Mouse (Mus musculus): ENCODE measurements around the gene Ptpn4.

DNA sequence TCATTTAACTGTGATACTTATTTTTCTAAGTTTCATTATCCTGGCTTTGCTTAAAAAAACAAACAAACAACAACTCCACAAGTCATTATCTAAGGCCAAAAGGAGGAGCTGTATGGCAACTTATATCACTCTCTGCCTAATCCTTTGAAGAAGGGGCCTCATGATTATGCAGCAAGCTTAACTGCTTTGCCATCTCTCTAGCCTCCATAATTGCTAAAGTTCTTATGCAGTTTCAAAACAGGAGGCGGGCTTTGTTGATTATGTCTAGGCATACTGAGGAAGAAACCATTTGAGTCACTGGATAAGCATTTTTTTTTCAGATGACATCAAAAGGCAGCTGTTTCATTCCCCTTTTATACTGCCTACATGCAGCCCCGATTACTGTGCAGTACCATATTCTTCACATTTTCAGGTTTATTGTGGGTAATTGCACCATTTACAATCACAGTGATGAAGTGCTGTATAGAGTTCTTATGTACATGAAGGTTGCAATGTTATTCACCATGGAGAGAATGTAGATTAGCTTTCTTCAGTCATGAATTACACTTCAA, 155.7 kb downstream of the Ptpn4 start:
- no peak for TF ChIP-seq CTCF (IDR thresholded peaks at IDR 0.05; ENCODE audit: low read depth)
- TF ChIP-seq EP300 (IDR thresholded peaks at IDR 0.05; ENCODE audit: low read depth) = no peak

All from heart, postnatal 0 days (tissue).